Mouse (Mus musculus) neutrophil, adult 65 days (primary cell): Measurements from ENCODE around the gene Gadd45g. TPM values are rescaled to one million over a fixed set of nuclear protein-coding genes. Genes with fewer than 3 reads are reported as not detected.

ENCODE experiments used
- total RNA-seq: library from RNA; stranded (reverse); gene quantifications from 2 replicates; pipeline ENCODE4 v1.2.4, GENCODE M21; 2023

Gadd45g gene
- total RNA-seq: 34.6 and 40.8 TPM in 2 replicates

GRCm38 (mm10) chr13:51846301-51846867 is at the start of gene Gadd45g:
Gene Gadd45g, plus strand, starts transcription at chr13:51846678.

Other genes with a start within 250 kb of the Gadd45g start
- gene Cks2, start 201.4 kb upstream of the Gadd45g start, total RNA-seq: 114 and 138 TPM in 2 replicates
- 26.0 and 40.9 TPM in 2 replicates for gene Secisbp2, start 195.0 kb upstream of the Gadd45g start, total RNA-seq
- 177 and 273 TPM in 2 replicates for gene Sema4d, start 52.9 kb upstream of the Gadd45g start, total RNA-seq